9 mouse cellular contexts compared by ENCODE assay signal in genomic region chr4:115059871-115060270, GRCm38 (mm10). TPM values are rescaled to one million over a fixed set of nuclear protein-coding genes. Genes with fewer than 3 reads are reported as not detected.
DNase-seq lines count a peak whose midpoint lies in the region; ATAC-seq lines count a peak whose summit lies in the region.
"Had no signal": no experiment of that assay in that cellular context is flagged by ENCODE, and none has a peak within 500 bp of the region (broad histone marks: within the 10 kb centered on the region; RNA-seq: fewer than 3 reads in every experiment).

No protein-coding gene starts in this region.

- H3K9ac ChIP-seq in forebrain, embryonic 11.5 days (ENCODE audit: low read length) = no peak overlapping the region
- H3K9ac ChIP-seq in forebrain, embryonic 13.5 days = no peak overlapping the region
- H3K9ac ChIP-seq in heart, embryonic 12.5 days = peak overlapping the region; percentile 74
- H3K9ac ChIP-seq in midbrain, embryonic 12.5 days (replicated peaks) = peak overlapping the region; percentile 47

- intact Hi-C loops in left cerebral cortex, postnatal 25 days (cut with DNase I) = loop anchor here (2.0 kb wide), 1 partner anchor 877 kb away; no protein-coding TSS in a partner anchor

- peaks cover 93% of the 10 kb centered on the region for H3K27me3 ChIP-seq in forebrain, embryonic 11.5 days (ENCODE audit: control insufficient read depth, insufficient read depth, low read length)
- peaks cover 99% of the 10 kb centered on the region for H3K27me3 ChIP-seq in forebrain, embryonic 13.5 days
- peaks cover 73% of the 10 kb centered on the region for H3K27me3 ChIP-seq in heart, embryonic 12.5 days (replicated peaks)
- H3K27me3 ChIP-seq in midbrain, embryonic 12.5 days = peaks cover 97% of the 10 kb centered on the region

- no peak overlapping the region for H3K4me2 ChIP-seq in forebrain, embryonic 11.5 days (ENCODE audit: low read depth, low read length, severe bottlenecking)
- no peak overlapping the region for H3K4me2 ChIP-seq in forebrain, embryonic 13.5 days
- H3K4me2 ChIP-seq in heart, embryonic 12.5 days = peak overlapping the region; percentile 74
- peak overlapping the region; percentile 42 for H3K4me2 ChIP-seq in midbrain, embryonic 12.5 days (replicated peaks)

- H3K27ac ChIP-seq in forebrain, embryonic 11.5 days (ENCODE audit: low read depth, low read length) = no peak overlapping the region
- no peak overlapping the region for H3K27ac ChIP-seq in forebrain, embryonic 13.5 days
- peak overlapping the region; percentile 89 for H3K27ac ChIP-seq in heart, embryonic 12.5 days (ENCODE audit: poor library complexity, severe bottlenecking)
- H3K27ac ChIP-seq in midbrain, embryonic 12.5 days (replicated peaks) = peak overlapping the region; percentile 81

- H3K4me1 ChIP-seq in forebrain, embryonic 11.5 days (replicated peaks; ENCODE audit: control insufficient read depth, insufficient read depth, low read length) = peaks cover 16% of the 10 kb centered on the region
- H3K4me1 ChIP-seq in forebrain, embryonic 13.5 days = peaks cover 31% of the 10 kb centered on the region
- H3K4me1 ChIP-seq in heart, embryonic 12.5 days (replicated peaks) = peaks cover 24% of the 10 kb centered on the region
- H3K4me1 ChIP-seq in midbrain, embryonic 12.5 days = peaks cover 29% of the 10 kb centered on the region

- no peaks in the 10 kb centered on the region for H3K9me3 ChIP-seq in forebrain, embryonic 11.5 days (ENCODE audit: control insufficient read depth, low read length)
- no peaks in the 10 kb centered on the region for H3K9me3 ChIP-seq in forebrain, embryonic 13.5 days (replicated peaks)
- no peaks in the 10 kb centered on the region for H3K9me3 ChIP-seq in heart, embryonic 12.5 days (replicated peaks)
- H3K9me3 ChIP-seq in midbrain, embryonic 12.5 days = no peaks in the 10 kb centered on the region

- ATAC-seq in forebrain, embryonic 11.5 days (replicated peaks; ENCODE audit: low FRiP score) = no peak
- ATAC-seq in forebrain, embryonic 13.5 days = no peak
- no peak for ATAC-seq in heart, embryonic 12.5 days (ENCODE audit: insufficient number of reproducible peaks, low FRiP score)
- ATAC-seq in midbrain, embryonic 12.5 days (ENCODE audit: low FRiP score, low read depth) = no peak
- ATAC-seq in CD4-positive, CD25-positive, alpha-beta regulatory T cell, adult 4 months = no peak

- H3K4me3 ChIP-seq in forebrain, embryonic 11.5 days (ENCODE audit: low read depth, low read length) = peak overlapping the region; percentile 14
- no peak overlapping the region for H3K4me3 ChIP-seq in forebrain, embryonic 13.5 days
- peak overlapping the region; percentile 57 for H3K4me3 ChIP-seq in heart, embryonic 12.5 days
- peak overlapping the region; percentile 37 for H3K4me3 ChIP-seq in midbrain, embryonic 12.5 days

- no peaks in the 10 kb centered on the region for H3K36me3 ChIP-seq in forebrain, embryonic 11.5 days (ENCODE audit: control insufficient read depth, insufficient read depth, low read length)
- no peaks in the 10 kb centered on the region for H3K36me3 ChIP-seq in forebrain, embryonic 13.5 days (ENCODE audit: poor library complexity, severe bottlenecking)
- H3K36me3 ChIP-seq in heart, embryonic 12.5 days = no peaks in the 10 kb centered on the region
- no peaks in the 10 kb centered on the region for H3K36me3 ChIP-seq in midbrain, embryonic 12.5 days

- no peak for DNase-seq in forebrain, embryonic 11.5 days (ENCODE audit: low spot score)
- peak; percentile 55 for DNase-seq in kidney, postnatal 14 days
- DNase-seq in cerebellum, postnatal 14 days = no peak
- DNase-seq in left cerebral cortex, postnatal 25 days (ENCODE audit: low spot score in 2 of 2) = no peak

- 2% methylated on average over 12 of the region's 12 CpGs for WGBS in forebrain, embryonic 11.5 days
- 5% methylated on average over 12 of the region's 12 CpGs for WGBS in forebrain, embryonic 13.5 days
- 3% methylated on average over 12 of the region's 12 CpGs for WGBS in heart, embryonic 12.5 days
- 2% methylated on average over 12 of the region's 12 CpGs for WGBS in midbrain, embryonic 12.5 days

RNA-seq across cellular contexts. Expression of gene Tal1, which starts 3.6 kb away (rescaled TPM):
- polyA plus RNA-seq in forebrain, embryonic 11.5 days (2014; fragmentation: Nextera tagmentation; extraction: Ambion mirVana) = 3.4 and 3.7 TPM in 2 replicates
- 0.81 and 0.88 TPM in 2 replicates for polyA plus RNA-seq in forebrain, embryonic 13.5 days (2015; fragmentation: Nextera tagmentation; extraction: Ambion mirVana)
- polyA plus RNA-seq in heart, embryonic 12.5 days (2016; fragmentation: Nextera tagmentation; extraction: Ambion mirVana) = 6.9 and 8.3 TPM in 2 replicates
- 9.6 and 9.8 TPM in 2 replicates for polyA plus RNA-seq in midbrain, embryonic 12.5 days (2016; fragmentation: Nextera tagmentation; extraction: Ambion mirVana)
- not detected for polyA plus RNA-seq in CD4-positive, CD25-positive, alpha-beta regulatory T cell, adult 4 months (2017; shearing (Covaris generic))
- 1 to 10 TPM; 1.2 to 1.5 TPM for total RNA-seq in left cerebral cortex, postnatal 25 days (2021)

RNA-seq across cellular contexts. Expression of gene Pdzk1ip1, which starts 28.6 kb away (rescaled TPM):
- polyA plus RNA-seq in forebrain, embryonic 11.5 days (2014; fragmentation: Nextera tagmentation; extraction: Ambion mirVana) = 13.8 and 16.2 TPM in 2 replicates
- 3.7 and 4.4 TPM in 2 replicates for polyA plus RNA-seq in forebrain, embryonic 13.5 days (2015; fragmentation: Nextera tagmentation; extraction: Ambion mirVana)
- 38.8 and 39.2 TPM in 2 replicates for polyA plus RNA-seq in heart, embryonic 12.5 days (2016; fragmentation: Nextera tagmentation; extraction: Ambion mirVana)
- polyA plus RNA-seq in midbrain, embryonic 12.5 days (2016; fragmentation: Nextera tagmentation; extraction: Ambion mirVana) = 11.8 and 12.9 TPM in 2 replicates
- 10 to 100 TPM; 25.7 to 31.9 TPM for polyA plus RNA-seq in CD4-positive, CD25-positive, alpha-beta regulatory T cell, adult 4 months (2017; shearing (Covaris generic))
- 1 to 10 TPM in 1 of 2 experiments, under 1 TPM in 1; 0.71 to 1.1 TPM for total RNA-seq in left cerebral cortex, postnatal 25 days (2021)
- polyA plus RNA-seq: C2C12 had no signal

RNA-seq across cellular contexts. Expression of gene Stil, which starts 59.9 kb away (rescaled TPM):
- polyA plus RNA-seq in forebrain, embryonic 11.5 days (2014; fragmentation: Nextera tagmentation; extraction: Ambion mirVana) = 26.0 and 32.2 TPM in 2 replicates
- 12.6 and 12.8 TPM in 2 replicates for polyA plus RNA-seq in forebrain, embryonic 13.5 days (2015; fragmentation: Nextera tagmentation; extraction: Ambion mirVana)
- polyA plus RNA-seq in heart, embryonic 12.5 days (2016; fragmentation: Nextera tagmentation; extraction: Ambion mirVana) = 13.5 and 13.7 TPM in 2 replicates
- polyA plus RNA-seq in midbrain, embryonic 12.5 days (2016; fragmentation: Nextera tagmentation; extraction: Ambion mirVana) = 15.7 and 16.4 TPM in 2 replicates
- polyA plus RNA-seq in CD4-positive, CD25-positive, alpha-beta regulatory T cell, adult 4 months (2017; shearing (Covaris generic)) = 1 to 10 TPM; 2.0 TPM
- total RNA-seq in left cerebral cortex, postnatal 25 days (2021) = under 1 TPM; 0.41 to 0.60 TPM

Comparison
In these comparisons a context has a peak if more than half of its experiments do, and no peak if none do; other contexts are left out.
1. H3K27ac ChIP-seq: peak in heart, embryonic 12.5 days (single experiment) and midbrain, embryonic 12.5 days (single experiment); none in forebrain, embryonic 11.5 days (single experiment) and forebrain, embryonic 13.5 days (single experiment).
2. H3K4me2 ChIP-seq: peak in heart, embryonic 12.5 days (single experiment) and midbrain, embryonic 12.5 days (single experiment); none in forebrain, embryonic 11.5 days (single experiment) and forebrain, embryonic 13.5 days (single experiment).
3. H3K9ac ChIP-seq: peak in heart, embryonic 12.5 days (single experiment) and midbrain, embryonic 12.5 days (single experiment); none in forebrain, embryonic 11.5 days (single experiment) and forebrain, embryonic 13.5 days (single experiment).